Mouse (Mus musculus): ENCODE data around the gene Crabp2. TPM values are rescaled to one million over a fixed set of nuclear protein-coding genes. Genes with fewer than 3 reads are reported as not detected.

Gene Crabp2
- total and polyA plus RNA-seq, 3 experiments: 0.38 to 1.0 TPM; not detected in 1

DNA sequence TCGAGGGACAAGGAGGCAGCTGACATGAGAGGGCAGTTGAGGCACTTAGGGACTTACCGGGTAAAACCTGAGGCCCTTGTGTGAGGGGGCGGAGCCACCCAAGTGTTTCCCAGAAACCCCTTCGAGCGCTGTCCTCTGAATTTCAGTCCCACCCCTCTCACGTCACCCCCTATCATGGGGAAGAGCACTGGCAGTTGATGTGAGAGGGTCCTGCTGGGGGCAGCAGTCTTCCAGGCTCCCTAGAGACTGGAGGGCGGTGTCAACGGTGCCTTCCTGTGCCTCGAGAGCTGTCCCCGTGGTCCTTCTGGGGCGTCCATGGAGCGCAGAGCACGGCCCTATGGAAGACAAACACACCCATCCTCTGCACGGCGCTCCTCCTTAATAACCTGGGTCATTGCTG is 39.2 kb downstream of the Crabp2 start:
- TF ChIP-seq USF2 (conservative IDR thresholded peaks at IDR 0.05; ENCODE audit: low read depth, low read length): no peak
- TF ChIP-seq IRF4 (IDR thresholded peaks at IDR 0.05; ENCODE audit: low read depth, low read length): no peak; the same call in none of the 2 replicates
- peak; percentile 32; the same call in 1 of the 2 replicates for TF ChIP-seq ZMIZ1 (IDR thresholded peaks at IDR 0.05; ENCODE audit: low read depth, low read length)
- TF ChIP-seq ZC3H11A (IDR thresholded peaks at IDR 0.05; ENCODE audit: low read depth, low read length): no peak
- no peak for TF ChIP-seq BHLHE40 (IDR thresholded peaks at IDR 0.05; ENCODE audit: low read depth, low read length)
- no peak for TF ChIP-seq MYC (IDR thresholded peaks at IDR 0.05; ENCODE audit: low read depth, low read length)
- TF ChIP-seq RAD21 (IDR thresholded peaks at IDR 0.05; ENCODE audit: low read depth, low read length): no peak
- TF ChIP-seq NELFE (IDR thresholded peaks at IDR 0.05; ENCODE audit: low read depth, low read length): peak; percentile 63
- TF ChIP-seq JUN (IDR thresholded peaks at IDR 0.05; ENCODE audit: insufficient read depth, low read depth, low read length): no peak
- no peak for TF ChIP-seq ZKSCAN1 (IDR thresholded peaks at IDR 0.05; ENCODE audit: borderline replicate concordance, low read depth, low read length)
- no peak for TF ChIP-seq PAX5 (IDR thresholded peaks at IDR 0.05; ENCODE audit: low read length)
- no peak; a peak in 1 of 4 replicates for TF ChIP-seq CTCF (conservative IDR thresholded peaks at IDR 0.05 in 1 of 2, IDR thresholded peaks at IDR 0.05 in 1 of 2; ENCODE audit: low read depth in 2 of 2, low read length in 2 of 2)
- TF ChIP-seq MAX (IDR thresholded peaks at IDR 0.05; ENCODE audit: low read length): no peak
- peak; percentile 54; the same call in 1 of the 2 replicates for TF ChIP-seq TCF12 (IDR thresholded peaks at IDR 0.05; ENCODE audit: low read depth, low read length)
- no peak for TF ChIP-seq ETS1 (conservative IDR thresholded peaks at IDR 0.05; ENCODE audit: low read depth, low read length)
- TF ChIP-seq JUND (conservative IDR thresholded peaks at IDR 0.05; ENCODE audit: low read depth, low read length): no peak
- no peak for TF ChIP-seq SIN3A (IDR thresholded peaks at IDR 0.05; ENCODE audit: low read length)
- no peak; the same call in none of the 2 replicates for TF ChIP-seq HCFC1 (IDR thresholded peaks at IDR 0.05; ENCODE audit: low read depth, low read length)
- TF ChIP-seq USF1 (IDR thresholded peaks at IDR 0.05; ENCODE audit: low read depth, low read length): no peak
- TF ChIP-seq POLR2A (IDR thresholded peaks at IDR 0.05; ENCODE audit: low read depth, low read length): peak; percentile 74
- TF ChIP-seq MEF2A (IDR thresholded peaks at IDR 0.05; ENCODE audit: borderline replicate concordance, low read depth, low read length): no peak
- no peak for TF ChIP-seq NRF1 (IDR thresholded peaks at IDR 0.05; ENCODE audit: low read depth, low read length)
- no peak for TF ChIP-seq E2F4 (IDR thresholded peaks at IDR 0.05; ENCODE audit: insufficient replicate concordance, low read depth, low read length)
- no peak for TF ChIP-seq CHD2 (IDR thresholded peaks at IDR 0.05; ENCODE audit: low read length)
- TF ChIP-seq SMC3 (IDR thresholded peaks at IDR 0.05; ENCODE audit: low read depth, low read length): no peak
- TF ChIP-seq MAFK (IDR thresholded peaks at IDR 0.05; ENCODE audit: insufficient replicate concordance, low read length): no peak
- TF ChIP-seq RCOR1 (conservative IDR thresholded peaks at IDR 0.05; ENCODE audit: low read depth, low read length): no peak
- TF ChIP-seq MAZ (IDR thresholded peaks at IDR 0.05; ENCODE audit: low read depth, low read length): no peak
- no peak for TF ChIP-seq CHD1 (IDR thresholded peaks at IDR 0.05; ENCODE audit: low read depth, low read length)
- TF ChIP-seq UBTF (IDR thresholded peaks at IDR 0.05; ENCODE audit: low read depth, low read length): no peak
- TF ChIP-seq GABPA (IDR thresholded peaks at IDR 0.05; ENCODE audit: insufficient replicate concordance, low read depth, low read length): no peak
- TF ChIP-seq TBP (conservative IDR thresholded peaks at IDR 0.05; ENCODE audit: low read depth, low read length): 0 out of 2 replicates have a peak, but pooled peaks have one; percentile 31
- TF ChIP-seq KAT2A (IDR thresholded peaks at IDR 0.05; ENCODE audit: insufficient replicate concordance, low read length): 0 out of 2 replicates have a peak, but pooled peaks have one; percentile 37
- TF ChIP-seq ZNF384 (IDR thresholded peaks at IDR 0.05; ENCODE audit: low read depth, low read length): no peak
- TF ChIP-seq ELF1 (IDR thresholded peaks at IDR 0.05; ENCODE audit: low read depth, low read length): no peak
- TF ChIP-seq MXI1 (IDR thresholded peaks at IDR 0.05; ENCODE audit: low read depth, low read length): no peak
- TF ChIP-seq EP300 (IDR thresholded peaks at IDR 0.05; ENCODE audit: low read length): no peak
- no peak for TF ChIP-seq POLR2AphosphoS2 (IDR thresholded peaks at IDR 0.05; ENCODE audit: low read depth, low read length)

More for the DNA sequence above, 39.2 kb downstream of the Crabp2 start:
- dilution Hi-C loops (cut with MboI; ENCODE audit: extremely low pct_ligation_motif_present, extremely low pct_unique_long_range_greater_than_20kb, low sequenced_read_pairs) (no loop called here), in situ Hi-C loops (cut with MboI; ENCODE audit: low pct_ligation_motif_present, low pct_unique_long_range_greater_than_20kb, low sequenced_read_pairs) (no loop called here)
- Histone ChIP-seq H3K79me2 (replicated peaks; ENCODE audit: control insufficient read depth, extremely low read depth, insufficient read depth, poor library complexity, severe bottlenecking) (no peaks in the 10 kb centered on the region), H3K27me3 (replicated peaks) (peaks cover 46% of the 10 kb centered on the region), H3K4me2 (ENCODE audit: insufficient read depth, low read depth, poor library complexity, severe bottlenecking) (peak overlapping the region; percentile 85), H3K36me3 (replicated peaks in 1 of 2; ENCODE audit: control insufficient read depth in 1 of 2, insufficient read depth in 1 of 2, low read length in 1 of 2) (no peaks in the 10 kb centered on the region), H3K9ac (ENCODE audit: insufficient read depth, low read depth) (peak overlapping the region; percentile 69), H3K9me3 (replicated peaks; ENCODE audit: low read length) (no peaks in the 10 kb centered on the region), H3K4me1 (ENCODE audit: control insufficient read depth in 1 of 2, insufficient read depth in 2 of 2) (peaks cover 15 to 53% of the 10 kb centered on the region in 2 experiments), H3K27ac (ENCODE audit: insufficient read depth, low read depth) (peak overlapping the region; percentile 20; the same call in 1 of the 2 replicates), H3K4me3 (replicated peaks in 1 of 3; ENCODE audit: low read depth in 2 of 3, low read length in 2 of 3, poor library complexity in 1 of 3) (peak overlapping the region; percentile 30 to 49 (median 46))
- DNase-seq (ENCODE audit: extremely low read depth): peak; percentile 91
